Mouse (Mus musculus) left cerebral cortex, adult 9 months (tissue): Measurements from ENCODE around the gene Il6st.

Source experiments
- DNase-seq, 2 experiments: peaks; one replicate each; pipeline ENCODE4 v3.0.0; 2022; ENCODE audit warnings: low spot score in 2 of 2

Il6st gene

DNA sequence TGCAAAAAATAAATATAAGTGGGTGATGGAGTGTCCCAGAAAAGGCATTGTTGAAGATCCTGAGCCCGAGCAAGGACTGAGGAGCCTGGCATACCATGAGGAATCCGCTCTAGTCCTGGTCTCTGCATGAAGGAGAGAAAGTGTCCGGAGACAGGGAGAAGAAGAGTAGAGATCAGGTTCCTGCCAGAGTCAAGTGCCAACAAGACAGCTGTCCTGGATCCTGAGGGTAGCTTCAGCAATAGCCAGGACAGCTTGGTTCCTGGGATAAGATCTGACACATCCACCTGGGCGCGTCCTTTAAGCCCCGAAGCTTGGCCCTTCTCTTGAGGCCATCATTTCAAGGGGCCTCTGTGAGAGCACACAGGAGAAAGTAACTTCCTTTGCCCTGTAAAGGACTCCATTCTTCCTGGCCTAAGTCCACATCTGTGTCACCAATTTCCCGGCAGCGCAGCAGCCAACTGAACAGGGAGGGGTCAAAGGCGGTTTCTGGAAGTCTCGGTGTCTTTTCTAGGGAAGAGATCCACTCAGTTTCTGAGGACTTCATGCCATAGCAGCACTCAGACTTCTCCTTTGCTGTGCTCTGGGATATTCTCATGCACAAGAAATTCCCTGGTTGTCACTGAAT lies 59.6 kb downstream of the Il6st start:
- no peak for DNase-seq

DNA sequence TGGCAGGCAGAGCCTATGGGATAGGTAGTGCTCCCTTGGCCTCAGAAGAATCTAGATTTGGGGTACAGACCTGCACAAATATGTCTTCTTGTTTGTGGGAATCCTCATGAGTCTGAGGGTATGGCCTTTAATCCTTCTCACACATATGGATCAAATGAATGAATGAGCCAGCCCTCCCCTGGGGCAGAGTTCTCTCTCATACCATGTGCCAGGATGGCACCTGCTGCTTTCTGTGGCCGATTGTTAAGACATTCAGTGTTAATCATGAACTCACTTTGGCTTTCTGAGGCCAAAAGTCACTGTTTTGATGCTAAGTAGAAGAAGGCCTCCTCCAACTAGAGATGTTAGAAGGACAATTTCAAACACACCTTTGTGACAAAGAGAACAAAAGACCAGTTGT lies 63.3 kb downstream of the Il6st start:
- DNase-seq: no peak

DNA sequence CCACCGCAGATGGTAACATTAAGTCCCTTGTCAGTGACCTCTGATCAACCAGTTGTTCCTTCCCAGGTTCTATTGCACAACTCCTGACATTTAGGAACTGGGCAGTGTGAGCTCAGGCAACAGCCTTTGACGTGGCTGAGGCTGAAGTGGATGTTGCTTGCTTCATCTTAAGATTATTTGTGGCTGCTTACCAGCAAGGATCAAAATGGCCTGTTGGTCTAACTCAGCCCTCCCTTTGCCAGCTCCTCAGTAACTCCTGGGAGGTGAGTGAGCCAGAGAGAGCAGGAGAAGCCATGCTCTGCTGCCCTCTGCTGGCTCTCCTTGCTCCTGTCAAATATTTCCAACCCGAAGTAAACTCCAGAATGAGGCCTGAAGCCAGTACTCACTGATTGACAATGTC lies 66.0 kb downstream of the Il6st start:
- DNase-seq: peak in 1 of 2 experiments; percentile 60

DNA sequence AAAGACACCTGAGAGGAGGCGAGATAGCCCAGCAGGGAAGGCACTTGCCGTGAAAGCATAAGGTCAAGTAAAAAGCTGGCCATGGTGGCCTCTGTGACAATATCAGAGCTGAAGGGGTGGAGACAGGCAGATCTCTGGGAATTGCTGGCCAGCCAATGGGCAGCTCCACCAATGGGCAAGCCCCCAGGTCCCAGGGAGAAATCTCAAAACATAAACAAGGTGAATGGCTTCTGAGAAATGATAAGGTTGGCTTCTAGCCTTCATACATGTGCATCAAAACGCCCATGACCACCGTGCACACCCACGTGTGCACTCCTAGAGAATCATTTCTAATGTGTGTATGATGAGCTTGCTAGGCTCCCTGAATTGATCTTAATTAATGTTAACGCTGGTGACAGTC lies 68.4 kb downstream of the Il6st start:
- no peak for DNase-seq

DNA sequence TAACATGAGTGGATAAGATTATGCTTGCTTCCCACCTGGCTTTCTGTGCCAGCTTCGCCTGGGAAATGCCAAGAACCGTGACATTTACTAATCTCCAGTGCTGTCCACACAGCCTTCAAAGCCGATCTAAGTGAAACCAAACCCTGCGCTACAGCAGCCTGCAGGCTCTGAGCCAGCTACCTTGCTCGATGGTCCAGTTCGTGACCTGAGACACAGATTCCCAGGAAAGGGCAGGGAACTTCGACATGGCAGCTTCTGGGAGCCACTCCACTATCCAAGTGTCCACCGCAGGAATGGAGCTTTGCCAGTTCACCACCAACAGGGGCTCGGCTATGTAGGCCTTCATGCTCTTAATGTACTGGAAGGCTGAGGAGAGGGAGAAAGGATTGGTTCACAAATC lies 69.7 kb downstream of the Il6st start:
- DNase-seq: no peak

DNA sequence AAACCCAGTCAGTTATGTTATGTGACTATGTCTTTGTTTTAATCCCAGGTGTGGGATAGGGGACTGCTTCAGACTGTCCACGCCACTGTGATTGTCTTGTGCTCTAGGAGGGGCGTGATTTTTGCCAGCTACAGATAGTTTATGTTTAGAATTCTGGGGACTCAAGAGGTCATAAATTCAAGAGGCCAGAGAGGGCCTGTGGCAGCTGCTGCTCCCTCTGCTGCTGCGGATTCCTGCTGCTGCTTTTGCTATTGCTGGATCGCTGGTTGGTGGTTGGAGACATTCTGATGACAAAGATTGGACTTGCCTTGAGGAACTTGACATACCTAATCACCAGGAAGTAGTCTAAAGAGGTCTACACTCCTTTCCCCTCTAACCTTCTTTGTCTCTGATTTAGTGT lies 72.7 kb downstream of the Il6st start:
- no peak for DNase-seq

DNA sequence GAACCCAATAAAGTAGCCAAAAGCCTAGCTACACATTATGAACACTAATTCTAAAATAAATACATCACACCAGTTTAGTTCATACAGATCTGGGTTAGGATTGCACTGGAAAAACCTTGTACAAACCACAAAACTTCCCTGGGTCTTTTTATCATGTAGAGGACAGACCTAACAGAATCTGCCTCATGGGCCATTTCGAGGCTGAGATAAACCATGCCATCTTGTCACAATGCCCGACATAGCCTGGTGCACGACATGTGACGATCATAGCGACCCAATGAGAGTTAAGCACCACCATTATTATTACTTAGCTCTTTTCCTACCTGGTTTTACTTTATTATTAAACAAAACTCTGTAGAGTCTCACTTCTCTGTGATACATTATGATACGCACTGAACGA lies 73.2 kb downstream of the Il6st start:
- DNase-seq: no peak

DNA sequence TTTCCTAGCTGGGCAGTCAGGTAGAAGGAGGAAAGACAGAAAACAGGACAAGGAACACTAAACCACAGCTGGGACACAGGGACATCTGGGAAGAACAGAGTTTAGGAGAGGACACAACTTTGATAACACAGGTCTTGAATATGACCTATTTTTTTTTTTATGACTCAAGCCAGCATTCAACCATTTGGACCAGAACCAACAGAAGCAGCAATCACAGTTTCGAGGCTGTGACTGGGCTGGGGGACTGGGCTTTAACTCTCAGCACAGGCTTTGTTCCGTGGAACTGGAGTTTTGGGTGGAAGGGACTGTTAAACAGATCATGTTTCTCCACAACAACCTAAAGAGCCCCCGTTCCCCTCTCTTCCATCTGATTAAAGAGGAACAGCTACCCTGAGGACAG lies 76.7 kb downstream of the Il6st start:
- no peak for DNase-seq

DNA sequence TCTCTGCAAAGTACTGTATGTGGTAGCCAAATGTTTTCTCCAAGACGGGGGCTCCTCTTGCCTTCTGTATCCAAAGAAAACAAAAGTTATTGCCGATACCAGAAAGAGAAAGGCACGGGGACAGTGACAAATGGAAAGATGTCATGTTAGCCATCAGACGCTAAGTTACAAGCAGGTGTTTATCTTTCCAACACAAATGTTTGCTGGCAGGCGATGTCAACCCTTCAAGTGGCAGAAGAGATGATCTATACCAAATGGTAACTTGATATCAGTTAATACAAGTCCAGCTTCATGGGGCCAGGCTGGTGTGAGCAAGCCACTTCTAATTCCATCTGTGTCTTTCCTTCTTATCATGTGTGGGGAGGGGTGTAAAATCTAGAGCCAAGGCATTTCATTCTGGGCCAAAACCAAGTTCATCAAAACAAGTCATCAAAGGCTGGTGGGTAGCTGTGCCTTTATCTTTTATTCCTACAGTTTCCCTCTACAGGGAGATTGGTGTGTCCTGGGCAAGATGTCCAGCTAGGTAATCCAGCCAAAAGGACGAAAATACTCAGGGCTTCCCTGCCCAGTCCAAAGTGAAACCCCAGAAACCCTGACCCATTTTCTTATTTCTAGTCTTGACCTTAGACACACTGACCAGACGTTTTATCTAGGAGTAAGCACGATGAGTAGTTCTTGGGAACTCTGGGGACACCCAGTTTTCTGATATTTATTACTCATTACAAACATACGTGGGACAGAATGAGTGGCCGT lies 77.5 kb downstream of the Il6st start:
- DNase-seq: no peak

DNA sequence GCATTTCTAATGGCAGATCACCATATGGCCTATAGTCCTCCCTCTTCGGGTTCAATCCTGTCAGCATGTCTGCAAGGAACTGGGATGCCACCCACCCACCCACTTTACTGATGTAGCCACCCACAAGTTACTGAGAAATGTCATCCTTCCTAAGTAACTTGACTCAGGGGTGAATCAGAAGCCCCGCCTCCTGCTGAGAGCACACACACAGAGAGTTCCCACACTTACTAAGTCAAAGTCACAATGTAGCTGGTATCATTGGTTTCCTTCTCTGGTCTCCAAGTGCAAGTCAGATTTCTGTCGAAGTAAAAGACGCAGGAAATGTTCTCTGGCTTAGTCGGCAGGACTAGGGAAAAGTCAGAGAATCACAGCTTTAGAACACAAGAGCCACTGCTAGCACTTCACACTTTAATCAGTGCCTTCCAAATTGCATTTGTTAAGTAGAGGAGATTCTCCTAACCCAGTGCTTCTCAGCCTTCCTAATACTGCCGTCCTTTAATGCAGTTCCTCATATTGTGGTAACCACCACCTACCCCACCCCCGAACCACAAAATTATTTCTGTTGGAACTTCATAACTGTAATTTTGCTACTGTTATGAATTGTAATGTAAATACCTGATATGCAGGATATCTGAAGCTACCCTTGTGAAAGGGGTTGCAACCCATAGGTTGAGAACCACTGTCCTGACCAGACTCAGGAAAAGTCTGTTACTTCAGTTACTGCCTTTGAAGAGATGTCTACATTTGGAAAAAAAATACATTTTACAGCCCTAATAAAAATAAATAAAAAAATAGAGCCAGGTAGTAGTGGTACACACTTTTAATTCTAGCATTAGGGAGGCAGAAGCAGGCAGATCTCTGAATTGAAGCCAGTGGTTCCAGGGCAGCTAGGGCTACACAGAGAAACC lies 88.0 kb downstream of the Il6st start:
- DNase-seq: no peak

DNA sequence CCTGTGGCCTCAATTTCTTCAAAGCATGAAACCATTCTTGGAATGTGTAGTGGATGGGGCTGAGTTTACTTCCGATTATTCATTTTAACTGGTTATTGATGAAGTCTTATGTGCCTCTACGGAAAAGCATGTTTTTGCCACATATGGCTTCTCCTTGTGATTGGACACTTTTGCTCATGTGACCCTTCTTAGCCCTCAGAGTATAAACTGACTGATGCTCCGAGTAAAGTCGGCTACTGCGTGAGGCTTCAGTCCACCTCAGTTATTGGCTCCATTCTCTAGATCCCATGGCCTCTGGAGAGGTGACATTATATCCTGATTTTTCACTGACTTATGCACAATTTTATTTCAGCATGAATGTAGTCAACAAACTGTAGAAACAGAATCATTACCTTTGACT lies 89.4 kb downstream of the Il6st start:
- no peak for DNase-seq

DNA sequence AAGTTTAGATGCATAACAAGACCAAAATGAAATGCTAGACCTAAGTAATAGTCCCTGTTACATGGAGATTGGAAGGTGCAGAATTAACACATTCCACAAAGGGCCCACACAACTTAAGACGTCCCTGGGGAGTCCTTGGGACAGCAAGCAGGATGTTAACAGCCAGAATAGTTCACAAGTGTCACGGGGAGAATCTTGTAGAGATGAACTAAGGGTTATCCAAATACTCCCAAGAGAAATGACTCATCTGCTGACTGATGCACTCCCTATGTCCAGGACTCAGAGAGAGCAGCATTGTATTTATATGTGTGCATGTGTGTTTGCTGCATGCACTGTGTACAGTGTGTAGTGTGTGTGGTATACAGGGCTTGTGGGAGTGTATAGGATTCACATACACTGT lies 92.6 kb downstream of the Il6st start:
- no peak for DNase-seq
